Comparison of ENCODE assay signal across 18 mouse cellular contexts in genomic region chr6:114777872-114778271, GRCm38 (mm10).
DNase-seq lines count a peak whose midpoint lies in the region; ATAC-seq and TF ChIP-seq lines count a peak whose summit lies in the region.
"Had no signal": no experiment of that assay in that cellular context is flagged by ENCODE, and none has a peak within 500 bp of the region (broad histone marks: within the 10 kb centered on the region; RNA-seq: fewer than 3 reads in every experiment).

No protein-coding gene starts in this region.

- 14% methylated on average over 4 of the region's 4 CpGs for WGBS in hindbrain, embryonic 13.5 days
- WGBS in hindbrain, embryonic 16.5 days, result 23% methylated on average over 4 of the region's 4 CpGs
- WGBS in thymus, adult 2 months, result 90% methylated on average over 4 of the region's 4 CpGs

- no peak overlapping the region for H3K9ac ChIP-seq in hindbrain, embryonic 13.5 days
- H3K9ac ChIP-seq in hindbrain, embryonic 16.5 days (ENCODE audit: low read depth, low read length), result no peak overlapping the region
- H3K9ac ChIP-seq: embryonic facial prominence, embryonic 12.5 days; heart, embryonic 12.5 days; limb, embryonic 13.5 days; lung, embryonic 15.5 days had no signal

- peak overlapping the region; percentile 44 for H3K27ac ChIP-seq in hindbrain, embryonic 13.5 days
- H3K27ac ChIP-seq in hindbrain, embryonic 16.5 days (ENCODE audit: low read depth, low read length), result no peak overlapping the region
- H3K27ac ChIP-seq in thymus, adult 2 months (ENCODE audit: control insufficient read depth, insufficient read depth, low read length), result no peak overlapping the region
- H3K27ac ChIP-seq: embryonic facial prominence, embryonic 12.5 days; limb, embryonic 13.5 days; lung, embryonic 15.5 days had no signal

- H3K4me2 ChIP-seq in hindbrain, embryonic 13.5 days, result no peak overlapping the region
- no peak overlapping the region for H3K4me2 ChIP-seq in hindbrain, embryonic 16.5 days (ENCODE audit: low read length)
- H3K4me2 ChIP-seq: embryonic facial prominence, embryonic 12.5 days; heart, embryonic 12.5 days; limb, embryonic 13.5 days; lung, embryonic 15.5 days had no signal

- peaks cover 36% of the 10 kb centered on the region for H3K4me1 ChIP-seq in hindbrain, embryonic 13.5 days (replicated peaks)
- H3K4me1 ChIP-seq in hindbrain, embryonic 16.5 days (ENCODE audit: control insufficient read depth, insufficient read depth, low read depth, low read length), result peaks cover 6% of the 10 kb centered on the region
- no peaks in the 10 kb centered on the region for H3K4me1 ChIP-seq in thymus, adult 2 months (replicated peaks; ENCODE audit: control insufficient read depth, insufficient read depth, low read length)

- H3K9me3 ChIP-seq in hindbrain, embryonic 13.5 days, result no peaks in the 10 kb centered on the region
- H3K9me3 ChIP-seq in hindbrain, embryonic 16.5 days (ENCODE audit: control insufficient read depth, low read length), result no peaks in the 10 kb centered on the region
- H3K9me3 ChIP-seq: embryonic facial prominence, embryonic 12.5 days; heart, embryonic 12.5 days; limb, embryonic 13.5 days; lung, embryonic 15.5 days had no signal

- TF ChIP-seq POLR2A in thymus, adult 2 months (IDR thresholded peaks at IDR 0.05; ENCODE audit: control insufficient read depth, extremely low read depth, insufficient read depth, low read length, poor library complexity), result no peak

- no peak for TF ChIP-seq CTCF in thymus, adult 2 months (IDR thresholded peaks at IDR 0.05; ENCODE audit: borderline replicate concordance, control insufficient read depth, extremely low read depth, insufficient read depth, low read length, poor library complexity)

- no peaks in the 10 kb centered on the region for H3K36me3 ChIP-seq in hindbrain, embryonic 13.5 days
- no peaks in the 10 kb centered on the region for H3K36me3 ChIP-seq in hindbrain, embryonic 16.5 days (ENCODE audit: control insufficient read depth, insufficient read depth, low read length)
- H3K36me3 ChIP-seq in thymus, adult 2 months (ENCODE audit: control insufficient read depth, insufficient read depth, low read length), result no peaks in the 10 kb centered on the region
- H3K36me3 ChIP-seq: embryonic facial prominence, embryonic 12.5 days; heart, embryonic 12.5 days; limb, embryonic 13.5 days; lung, embryonic 15.5 days had no signal

- ATAC-seq in hindbrain, embryonic 13.5 days (ENCODE audit: low FRiP score), result no peak
- no peak for ATAC-seq in hindbrain, embryonic 16.5 days
- no peak for ATAC-seq in monocyte, adult 5-6 weeks (replicated peaks; ENCODE audit: insufficient number of reproducible peaks, low FRiP score, low TSS enrichment, poor library complexity, severe bottlenecking)

- no peaks in the 10 kb centered on the region for H3K27me3 ChIP-seq in hindbrain, embryonic 13.5 days
- H3K27me3 ChIP-seq in hindbrain, embryonic 16.5 days (replicated peaks; ENCODE audit: control insufficient read depth, insufficient read depth, low read length), result no peaks in the 10 kb centered on the region
- no peaks in the 10 kb centered on the region for H3K27me3 ChIP-seq in thymus, adult 2 months (ENCODE audit: control insufficient read depth, insufficient read depth, low read length)
- H3K27me3 ChIP-seq: embryonic facial prominence, embryonic 12.5 days; heart, embryonic 12.5 days; limb, embryonic 13.5 days; lung, embryonic 15.5 days had no signal

- no peak overlapping the region for H3K4me3 ChIP-seq in hindbrain, embryonic 13.5 days
- no peak overlapping the region for H3K4me3 ChIP-seq in hindbrain, embryonic 16.5 days (ENCODE audit: low read length)
- H3K4me3 ChIP-seq in thymus, adult 2 months (ENCODE audit: control insufficient read depth, insufficient read depth, low read length), result no peak overlapping the region
- H3K4me3 ChIP-seq: embryonic facial prominence, embryonic 12.5 days; heart, embryonic 12.5 days; limb, embryonic 13.5 days; lung, embryonic 15.5 days had no signal

- DNase-seq in retina, embryonic 14.5 days (ENCODE audit: low spot score), result peak; percentile 24
- DNase-seq in retina, postnatal 1 day, result no peak
- DNase-seq in embryo, embryonic 9.5 days (ENCODE audit: extremely low spot score), result peak; percentile 45
- no peak for DNase-seq in gastrocnemius, postnatal 25 days
- DNase-seq in thymus, adult 2 months, result no peak
- DNase-seq: cerebellum, adult 18-20 months; gastrocnemius, postnatal 10 days; kidney, postnatal 25 days; layer of hippocampus, postnatal 36 days; right cerebral cortex, postnatal 14 days; thymus, postnatal 36 days had no signal

Comparison
In these comparisons a context has a peak if more than half of its experiments do, and no peak if none do; other contexts are left out.
1. DNase-seq: peak in retina, embryonic 14.5 days (single experiment) and embryo, embryonic 9.5 days (single experiment); none in retina, postnatal 1 day (single experiment), gastrocnemius, postnatal 25 days (single experiment) and thymus, adult 2 months (single experiment).